Mouse (Mus musculus) forebrain, embryonic 15.5 days (tissue): Measurements from ENCODE around the gene Prkcsh. TPM values are rescaled to one million over a fixed set of nuclear protein-coding genes. Genes with fewer than 3 reads are reported as not detected.

Source experiments
- ATAC-seq: fragments of 200-750 bp; cut with Nextera tagmentation; replicated peaks from 2 replicates; pipeline ENCODE4 v1.8.0; 2017; ENCODE audit warnings: mild to moderate bottlenecking, moderate TSS enrichment, moderate library complexity
- H3K27ac ChIP-seq: fragments of 300-500 bp; sonication (generic); replicated peaks from 2 replicates; pipeline ENCODE4 v1.5.1; 2015; ENCODE audit warnings: mild to moderate bottlenecking, inconsistent platforms
- H3K27me3 ChIP-seq: fragments of 300-500 bp; sonication (generic); 2 replicates; pipeline ENCODE4 v1.6.1; 2015; ENCODE audit warnings: inconsistent platforms
- H3K36me3 ChIP-seq: fragments of 300-500 bp; sonication (generic); 2 replicates; pipeline ENCODE4 v1.6.1; 2015; ENCODE audit warnings: mild to moderate bottlenecking, inconsistent platforms
- H3K4me1 ChIP-seq: fragments of 300-500 bp; sonication (generic); 2 replicates; pipeline ENCODE4 v1.6.1; 2015; ENCODE audit warnings: inconsistent platforms
- H3K4me2 ChIP-seq: fragments of 300-500 bp; sonication (generic); replicated peaks from 2 replicates; pipeline ENCODE4 v1.6.1; 2015; ENCODE audit warnings: mild to moderate bottlenecking, inconsistent platforms
- H3K4me3 ChIP-seq: fragments of 300-500 bp; sonication (generic); 2 replicates; pipeline ENCODE4 v1.5.1; 2015; ENCODE audit warnings: mild to moderate bottlenecking, inconsistent platforms
- H3K9ac ChIP-seq: fragments of 300-500 bp; sonication (generic); replicated peaks from 2 replicates; pipeline ENCODE4 v1.6.1; 2015; ENCODE audit warnings: mild to moderate bottlenecking, inconsistent platforms
- H3K9me3 ChIP-seq: fragments of 300-500 bp; sonication (generic); 2 replicates; pipeline ENCODE4 v1.6.1; 2016; ENCODE audit warnings: inconsistent platforms
- WGBS: fragments of 180-500 bp; shearing (Covaris S2); methylation state at CpG from one replicate; pipeline ENCODE4 v1.1.7; 2015; ENCODE audit warnings: mixed read lengths; 5-methylcytosine and 5-hydroxymethylcytosine counted together
- polyA plus RNA-seq: library from polyadenylated mRNA; unstranded; fragments of >200 nt; fragmentation: Nextera tagmentation; extraction: Ambion mirVana; gene quantifications from 2 replicates; pipeline ENCODE4 v1.2.1, GENCODE M21; 2015

Prkcsh gene
- polyA plus RNA-seq, 1 experiment from 2014 or later = 91.1 TPM

DNA sequence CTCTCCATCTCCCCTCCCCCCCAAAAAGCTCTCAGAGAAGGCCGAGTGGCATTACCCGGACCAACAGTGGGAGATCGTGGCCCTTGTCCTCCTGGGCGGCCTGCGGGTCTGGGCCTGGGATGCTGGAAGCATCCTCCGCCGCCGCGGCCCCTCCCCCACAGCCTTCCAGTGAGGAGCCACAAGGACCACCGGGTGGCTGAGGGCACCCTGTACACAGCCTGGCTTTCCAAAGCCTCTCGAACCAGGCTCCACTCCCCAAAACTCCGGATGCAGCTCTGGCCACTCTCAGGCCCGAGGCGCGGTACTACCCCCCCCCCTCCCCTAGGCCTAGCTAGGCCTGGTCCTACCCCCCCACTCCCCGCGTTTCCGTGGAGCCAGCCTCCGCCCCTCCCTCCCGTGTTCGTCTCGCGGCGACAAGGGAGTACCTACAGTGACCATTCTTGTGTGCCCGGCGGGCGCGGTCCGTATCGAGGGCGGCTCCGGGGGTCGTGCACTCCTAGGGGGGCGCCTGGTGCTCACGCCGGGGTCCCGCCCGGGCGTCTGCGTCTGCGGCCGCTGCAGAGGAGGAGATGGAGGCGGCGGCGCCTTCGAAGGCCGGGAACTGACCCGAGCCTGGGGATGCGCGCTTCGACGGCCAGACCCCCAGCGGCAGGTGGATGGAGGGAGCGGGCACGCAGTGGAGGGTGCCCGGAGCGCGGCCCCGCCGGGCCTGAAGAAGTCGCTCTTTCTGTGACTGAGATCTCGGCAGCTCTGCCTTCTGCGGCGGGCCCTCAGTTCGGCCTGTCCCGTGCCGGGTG is 48.8 kb downstream of the Prkcsh start:
- ATAC-seq = peak; percentile 32
- Histone ChIP-seq H3K4me2 (peak overlapping the region; percentile 81), H3K9me3 (no peaks in the 10 kb centered on the region), H3K9ac (peak overlapping the region; percentile 90), H3K36me3 (0 out of 2 replicates have a peak, but pooled peaks cover 4% of the 10 kb centered on the region), H3K27ac (peak overlapping the region; percentile 94), H3K4me1 (peaks cover 46% of the 10 kb centered on the region), H3K4me3 (peak overlapping the region; percentile 70), H3K27me3 (no peaks in the 10 kb centered on the region)
- under 1% methylated on average over 65 of the region's 67 CpGs for WGBS

- H3K36me3 ChIP-seq = peaks cover 4% of the 10 kb centered on the region; the same call in 1 of the 2 replicates
- H3K27ac ChIP-seq = peak within 1 kb of the TSS; percentile 94
- 2% methylated on average over 16 of the region's 28 CpGs for WGBS
- H3K4me1 ChIP-seq = peaks cover 42% of the 10 kb centered on the region
- peak within 1 kb of the TSS; percentile 81 for H3K4me2 ChIP-seq
- H3K27me3 ChIP-seq = no peaks in the 10 kb centered on the region
- H3K9ac ChIP-seq = peak within 1 kb of the TSS; percentile 90
- peak within 1 kb of the TSS; percentile 70 for H3K4me3 ChIP-seq
- ATAC-seq = peak; percentile 85
- no peaks in the 10 kb centered on the region for H3K9me3 ChIP-seq
Measured at GRCm38 (mm10) chr9:22051958-22052254, 49.3 kb downstream of the Prkcsh start, which contains the start of gene Elavl3. TSS of gene Elavl3 (minus strand) at chr9:22052023.

DNA sequence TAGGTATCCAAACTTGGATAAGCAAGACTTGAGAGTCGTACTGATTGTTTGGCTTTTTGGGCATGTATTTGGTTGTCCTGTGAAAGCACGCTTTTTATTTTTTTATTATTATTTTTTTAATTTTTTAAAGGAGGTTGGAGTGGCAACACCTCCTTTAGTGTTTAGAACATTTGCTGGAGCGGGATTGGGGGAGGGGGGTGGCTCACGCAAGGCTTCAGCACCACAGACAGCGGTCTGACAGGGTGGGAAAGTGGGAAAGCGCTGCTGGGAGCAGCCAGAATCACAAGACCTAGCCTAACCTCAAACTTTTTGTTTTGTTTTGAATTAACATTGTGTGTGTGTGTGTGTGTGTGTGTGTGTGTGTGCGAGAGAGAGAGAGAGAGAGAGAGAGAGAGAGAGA is 51.1 kb downstream of the Prkcsh start:
- no peak overlapping the region for H3K4me3 ChIP-seq
- no peaks in the 10 kb centered on the region for H3K27me3 ChIP-seq
- H3K27ac ChIP-seq = no peak overlapping the region
- 41% methylated on average over 6 of the region's 7 CpGs for WGBS
- no peak overlapping the region for H3K4me2 ChIP-seq
- no peak for ATAC-seq
- H3K9me3 ChIP-seq = no peaks in the 10 kb centered on the region
- H3K9ac ChIP-seq = no peak overlapping the region
- peaks cover 16% of the 10 kb centered on the region for H3K36me3 ChIP-seq
- peaks cover 25% of the 10 kb centered on the region for H3K4me1 ChIP-seq

DNA sequence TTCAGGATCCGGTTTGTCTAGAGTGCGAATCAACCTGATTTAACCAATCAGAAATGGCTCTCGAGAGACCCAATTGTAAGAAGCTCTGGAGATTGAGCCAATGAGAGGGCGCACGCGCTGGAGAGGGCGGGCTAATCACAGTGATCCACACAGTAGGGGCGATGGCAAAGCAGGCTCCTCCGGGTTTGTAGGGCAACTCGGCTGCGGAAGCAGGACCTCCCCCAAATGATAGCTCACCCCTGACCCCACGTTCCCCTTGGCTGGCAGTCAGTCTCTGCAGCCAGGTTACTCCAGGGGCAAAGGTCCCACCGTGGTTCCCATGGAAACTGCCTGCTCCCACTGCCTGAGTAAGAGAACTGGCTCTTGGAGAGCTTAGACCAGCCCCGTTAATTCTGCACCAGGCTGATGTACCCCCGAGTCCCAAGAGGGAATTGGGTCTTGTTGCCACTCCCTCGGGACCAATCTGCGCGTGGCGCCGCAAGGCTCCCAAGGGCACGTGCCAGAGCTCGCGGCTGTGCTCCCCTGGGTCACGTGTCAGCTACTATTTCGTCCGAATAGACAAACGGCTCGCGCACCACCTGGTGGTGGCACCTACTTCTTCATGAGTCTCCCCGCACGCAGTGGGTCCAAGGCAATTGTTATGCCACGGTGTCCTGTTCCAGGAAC is 51.9 kb downstream of the Prkcsh start:
- Histone ChIP-seq H3K9ac (no peak overlapping the region), H3K4me2 (peak overlapping the region; percentile 51), H3K4me1 (peaks cover 16% of the 10 kb centered on the region), H3K4me3 (peak overlapping the region; percentile 31), H3K9me3 (no peaks in the 10 kb centered on the region), H3K27ac (peak overlapping the region; percentile 17; the same call in 1 of the 2 replicates), H3K36me3 (peaks cover 20% of the 10 kb centered on the region), H3K27me3 (no peaks in the 10 kb centered on the region)
- ATAC-seq = peak; percentile 23
- 2% methylated on average over 32 of the region's 32 CpGs for WGBS

- peaks cover 12% of the 10 kb centered on the region for H3K4me1 ChIP-seq
- WGBS = 41% methylated on average over 29 of the region's 29 CpGs
- no peak overlapping the region for H3K4me2 ChIP-seq
- no peaks in the 10 kb centered on the region for H3K9me3 ChIP-seq
- no peak overlapping the region for H3K27ac ChIP-seq
- no peaks in the 10 kb centered on the region for H3K27me3 ChIP-seq
- no peak for ATAC-seq
- H3K4me3 ChIP-seq = no peak overlapping the region
- H3K36me3 ChIP-seq = peaks cover 24% of the 10 kb centered on the region
- no peak overlapping the region for H3K9ac ChIP-seq
Measured at GRCm38 (mm10) chr9:22055713-22056112, 53.1 kb downstream of the Prkcsh start.

DNA sequence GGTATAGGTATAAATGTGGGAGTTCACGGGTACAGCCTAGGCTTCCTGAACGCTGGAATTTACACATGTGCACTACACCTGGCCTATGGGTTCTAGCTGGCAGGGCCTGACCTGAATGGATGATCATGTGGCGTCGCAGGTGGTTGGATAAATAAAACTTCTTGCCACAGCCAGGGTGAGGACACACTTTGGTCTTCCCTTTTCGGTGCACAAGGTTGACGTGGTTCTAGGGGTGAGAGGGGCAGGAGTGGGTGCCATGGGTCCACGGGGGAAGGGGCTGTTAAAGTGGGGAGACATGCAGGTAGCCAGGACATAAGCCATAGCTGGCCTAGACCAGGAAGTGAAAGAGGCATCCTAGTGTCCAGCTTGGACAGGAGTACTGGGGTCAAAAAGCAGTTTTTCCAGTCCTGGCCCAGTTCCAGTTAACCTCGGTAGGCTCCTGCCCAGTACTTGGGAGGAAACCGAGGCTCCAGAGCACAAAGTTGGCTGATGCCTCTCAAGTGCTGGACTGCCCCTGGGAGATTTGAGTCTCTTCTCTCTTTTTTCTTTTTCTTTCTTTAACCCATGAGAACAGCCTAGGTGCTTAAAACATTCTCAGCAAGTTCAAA is 53.8 kb downstream of the Prkcsh start:
- Histone ChIP-seq H3K9me3 (no peaks in the 10 kb centered on the region), H3K36me3 (peaks cover 30% of the 10 kb centered on the region), H3K27me3 (no peaks in the 10 kb centered on the region), H3K27ac (no peak overlapping the region), H3K4me3 (no peak overlapping the region), H3K4me1 (peaks cover 12% of the 10 kb centered on the region), H3K4me2 (no peak overlapping the region), H3K9ac (no peak overlapping the region)
- 78% methylated on average over 9 of the region's 9 CpGs for WGBS
- no peak for ATAC-seq

GRCm38 (mm10) chr9:22057031-22057517 is 54.5 kb downstream of the Prkcsh start:
- H3K27ac ChIP-seq = no peak overlapping the region
- H3K9me3 ChIP-seq = no peaks in the 10 kb centered on the region
- H3K4me2 ChIP-seq = no peak overlapping the region
- peaks cover 10% of the 10 kb centered on the region for H3K4me1 ChIP-seq
- H3K36me3 ChIP-seq = peaks cover 34% of the 10 kb centered on the region
- H3K9ac ChIP-seq = no peak overlapping the region
- 90% methylated on average over 9 of the region's 9 CpGs for WGBS
- H3K27me3 ChIP-seq = no peaks in the 10 kb centered on the region
- H3K4me3 ChIP-seq = no peak overlapping the region
- no peak for ATAC-seq

GRCm38 (mm10) chr9:22058011-22058424 is 55.4 kb downstream of the Prkcsh start:
- ATAC-seq = no peak
- H3K27me3 ChIP-seq = no peaks in the 10 kb centered on the region
- peaks cover 7% of the 10 kb centered on the region for H3K4me1 ChIP-seq
- H3K27ac ChIP-seq = no peak overlapping the region
- no peak overlapping the region for H3K4me3 ChIP-seq
- 93% methylated on average over 9 of the region's 9 CpGs for whole genome bisulfite sequencing
- no peak overlapping the region for H3K9ac ChIP-seq
- no peaks in the 10 kb centered on the region for H3K9me3 ChIP-seq
- no peak overlapping the region for H3K4me2 ChIP-seq
- H3K36me3 ChIP-seq = peaks cover 41% of the 10 kb centered on the region

DNA sequence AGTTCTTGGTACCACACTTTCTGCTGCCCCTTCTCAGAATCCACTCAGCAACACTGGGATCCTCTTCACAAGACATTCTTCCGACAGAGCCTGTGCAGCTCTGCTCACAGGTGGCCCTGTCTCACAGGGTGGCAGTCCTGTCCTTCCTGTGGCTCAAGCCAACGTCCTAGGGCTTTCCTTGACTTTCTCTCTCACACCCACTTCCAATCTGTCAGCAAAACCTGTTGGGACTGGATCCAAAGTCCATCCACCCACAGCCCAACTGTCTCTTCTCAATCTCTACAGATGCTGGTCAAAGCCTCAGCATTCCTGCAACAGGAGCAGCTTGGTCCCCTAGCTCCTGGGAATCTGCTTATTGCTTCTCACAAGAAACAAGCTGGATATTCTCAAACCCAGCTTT is 58.7 kb downstream of the Prkcsh start:
- H3K4me1 ChIP-seq = peaks cover 5% of the 10 kb centered on the region; the same call in 1 of the 2 replicates
- H3K27ac ChIP-seq = no peak overlapping the region
- peaks cover 56% of the 10 kb centered on the region for H3K36me3 ChIP-seq
- no peak overlapping the region for H3K4me3 ChIP-seq
- no peaks in the 10 kb centered on the region for H3K27me3 ChIP-seq
- H3K9me3 ChIP-seq = no peaks in the 10 kb centered on the region
- WGBS = 82% methylated on average over 2 of the region's 2 CpGs
- H3K9ac ChIP-seq = no peak overlapping the region
- ATAC-seq = no peak
- no peak overlapping the region for H3K4me2 ChIP-seq

Other genes starting within 250 kb of the Prkcsh start
- gene Spc24, start 242.5 kb upstream of the Prkcsh start, polyA plus RNA-seq = 41.7 and 55.9 TPM in 2 replicates
- gene Kank2, start 204.1 kb upstream of the Prkcsh start, polyA plus RNA-seq = 2.9 and 3.7 TPM in 2 replicates
- 0.27 and 0.51 TPM in 2 replicates for gene Angptl8, start 167.3 kb upstream of the Prkcsh start, polyA plus RNA-seq
- gene Dock6, start 150.2 kb upstream of the Prkcsh start, polyA plus RNA-seq = 10.4 and 12.3 TPM in 2 replicates
- gene Rab3d, start 84.6 kb upstream of the Prkcsh start, polyA plus RNA-seq = 33.3 and 33.8 TPM in 2 replicates
- 7.5 and 8.8 TPM in 2 replicates for gene Ccdc159, start 75.3 kb upstream of the Prkcsh start, polyA plus RNA-seq
- gene Tmem205, start 75.2 kb upstream of the Prkcsh start, polyA plus RNA-seq = 53.5 and 53.7 TPM in 2 replicates
- 71.9 and 73.0 TPM in 2 replicates for gene Plppr2, start 65.8 kb upstream of the Prkcsh start, polyA plus RNA-seq
- gene Swsap1, start 47.1 kb upstream of the Prkcsh start, polyA plus RNA-seq = 9.3 and 12.1 TPM in 2 replicates
- gene Epor, start 39.3 kb upstream of the Prkcsh start, polyA plus RNA-seq = 1.7 and 1.8 TPM in 2 replicates
- gene Rgl3, start 13.4 kb upstream of the Prkcsh start, polyA plus RNA-seq = 0.87 and 1.1 TPM in 2 replicates
- 4.4 and 5.5 TPM in 2 replicates for gene Ccdc151, start 172 bp upstream of the Prkcsh start, polyA plus RNA-seq
- 88.9 and 93.3 TPM in 2 replicates for gene Elavl3, start 49.2 kb downstream of the Prkcsh start, polyA plus RNA-seq
- gene Gm49318, start 68.5 kb downstream of the Prkcsh start, polyA plus RNA-seq = not detected in 2 replicates
- 23.2 and 23.5 TPM in 2 replicates for gene Zfp653, start 68.6 kb downstream of the Prkcsh start, polyA plus RNA-seq
- 59.2 and 59.7 TPM in 2 replicates for gene Ecsit, start 82.6 kb downstream of the Prkcsh start, polyA plus RNA-seq
- 0.53 and 1.1 TPM in 2 replicates for gene Cnn1, start 96.4 kb downstream of the Prkcsh start, polyA plus RNA-seq
- 179 and 181 TPM in 2 replicates for gene Elof1, start 114.4 kb downstream of the Prkcsh start, polyA plus RNA-seq
- 0.17 and 0.84 TPM in 2 replicates for gene Acp5, start 132.9 kb downstream of the Prkcsh start, polyA plus RNA-seq
- gene Pigyl, start 154.0 kb downstream of the Prkcsh start, polyA plus RNA-seq = 85.9 and 89.6 TPM in 2 replicates
- gene Zfp872, start 185.3 kb downstream of the Prkcsh start, polyA plus RNA-seq = 0.18 and 0.19 TPM in 2 replicates
- 10.3 TPM in 2 replicates for gene Zfp809, start 222.9 kb downstream of the Prkcsh start, polyA plus RNA-seq